Mouse (Mus musculus): ENCODE data around the gene Lrp2bp.

Lrp2bp gene

DNA sequence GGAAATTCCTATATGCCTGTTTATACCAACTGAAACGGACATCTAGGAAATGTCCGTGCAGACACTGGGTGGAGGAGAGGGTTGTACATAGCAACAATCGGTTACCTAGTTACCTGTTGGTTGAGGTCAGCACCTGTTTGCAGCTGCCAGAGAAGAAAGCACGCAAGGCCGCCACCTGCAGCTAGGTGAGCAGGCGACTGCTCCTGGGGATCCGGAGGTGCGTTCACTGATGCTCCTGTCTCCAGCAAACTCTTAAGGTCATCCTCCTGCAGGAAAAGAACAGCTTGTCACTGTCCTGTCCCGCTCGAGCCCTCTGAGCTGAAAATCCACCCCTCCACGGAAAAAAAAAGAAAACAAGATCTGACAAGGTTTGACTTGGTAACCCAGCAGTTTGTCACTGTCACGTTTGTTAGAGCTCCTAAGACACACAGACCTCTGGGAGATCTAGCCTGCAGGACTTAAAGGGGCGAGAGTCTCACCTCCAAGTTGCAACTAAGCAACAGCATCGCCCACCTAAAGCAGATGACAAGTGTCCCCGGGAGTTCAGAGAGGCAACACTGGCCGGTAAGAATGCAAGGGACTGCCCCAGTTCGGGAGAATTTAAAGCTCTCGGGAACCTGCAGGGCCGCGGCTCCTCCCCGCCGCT lies at the start of gene Lrp2bp:
TSS of gene Lrp2bp (plus strand) at position 166 of the 646 bp plus-strand sequence.
- DNase-seq (ENCODE audit: low spot score) = peak; percentile 63

DNA sequence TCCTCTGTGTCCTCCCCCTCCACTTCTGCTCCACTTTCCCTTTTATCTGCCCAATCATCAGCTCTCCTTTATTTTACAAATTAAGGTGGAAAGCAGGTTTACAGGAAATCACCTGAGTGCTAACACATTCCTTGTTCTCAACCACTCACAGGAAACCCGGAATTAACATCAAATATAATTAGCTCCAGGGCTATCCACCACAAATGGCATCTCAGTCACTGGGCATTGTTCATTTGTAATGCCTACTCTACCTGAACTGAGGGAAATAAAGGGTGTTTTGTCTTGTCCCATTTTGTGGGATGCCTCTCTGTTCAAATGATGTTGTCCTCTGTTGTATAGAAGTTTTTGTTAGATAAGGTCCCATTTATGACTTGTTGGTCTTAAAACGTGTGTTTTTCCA lies 48.5 kb upstream of the Lrp2bp start:
- DNase-seq (ENCODE audit: low spot score) = no peak

DNA sequence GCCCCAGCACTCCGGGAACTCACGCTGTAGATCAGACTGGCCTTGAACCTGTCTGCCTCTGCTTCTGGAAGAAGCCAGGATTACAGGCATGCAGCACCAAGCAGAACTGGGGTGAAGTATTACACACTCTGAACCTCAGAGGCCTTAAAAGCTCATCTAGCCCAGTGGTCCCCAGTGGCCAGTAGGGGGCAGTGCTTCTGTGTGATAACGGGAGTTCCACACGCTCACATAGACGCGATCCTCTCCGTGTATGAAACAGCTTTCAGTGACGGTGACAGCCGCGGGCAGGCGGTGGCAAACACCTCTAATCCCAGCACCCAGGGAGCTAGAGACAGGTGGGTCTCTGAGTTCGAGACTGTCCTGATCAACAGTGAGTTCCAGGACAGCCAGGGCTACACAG lies 28.2 kb upstream of the Lrp2bp start:
- DNase-seq (ENCODE audit: low spot score) = no peak

DNA sequence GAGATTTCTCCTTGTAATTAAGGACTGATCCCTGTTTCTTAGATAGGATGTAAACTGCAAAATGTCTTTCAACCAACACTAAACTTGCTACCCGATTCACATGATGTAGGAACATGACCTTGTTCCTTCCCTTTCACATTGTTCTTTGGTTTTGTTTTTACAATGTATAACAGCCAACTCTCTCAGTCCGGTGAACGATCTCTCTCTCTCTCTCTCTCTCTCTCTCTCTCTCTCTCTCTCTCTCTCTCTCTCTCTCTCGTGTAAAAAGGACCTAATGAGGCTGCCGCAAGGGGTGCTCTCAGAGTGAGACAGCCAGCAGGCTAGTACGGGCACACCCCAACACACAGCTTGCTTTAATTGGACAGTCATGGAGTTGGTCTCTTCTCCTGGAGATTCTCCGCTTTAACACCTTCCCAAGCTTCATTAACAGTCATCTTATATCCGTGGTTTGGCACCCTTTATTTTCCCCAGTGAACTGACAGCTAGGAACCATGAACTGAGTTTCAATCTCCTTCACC lies 25.1 kb upstream of the Lrp2bp start:
- no peak for DNase-seq (ENCODE audit: low spot score)

DNA sequence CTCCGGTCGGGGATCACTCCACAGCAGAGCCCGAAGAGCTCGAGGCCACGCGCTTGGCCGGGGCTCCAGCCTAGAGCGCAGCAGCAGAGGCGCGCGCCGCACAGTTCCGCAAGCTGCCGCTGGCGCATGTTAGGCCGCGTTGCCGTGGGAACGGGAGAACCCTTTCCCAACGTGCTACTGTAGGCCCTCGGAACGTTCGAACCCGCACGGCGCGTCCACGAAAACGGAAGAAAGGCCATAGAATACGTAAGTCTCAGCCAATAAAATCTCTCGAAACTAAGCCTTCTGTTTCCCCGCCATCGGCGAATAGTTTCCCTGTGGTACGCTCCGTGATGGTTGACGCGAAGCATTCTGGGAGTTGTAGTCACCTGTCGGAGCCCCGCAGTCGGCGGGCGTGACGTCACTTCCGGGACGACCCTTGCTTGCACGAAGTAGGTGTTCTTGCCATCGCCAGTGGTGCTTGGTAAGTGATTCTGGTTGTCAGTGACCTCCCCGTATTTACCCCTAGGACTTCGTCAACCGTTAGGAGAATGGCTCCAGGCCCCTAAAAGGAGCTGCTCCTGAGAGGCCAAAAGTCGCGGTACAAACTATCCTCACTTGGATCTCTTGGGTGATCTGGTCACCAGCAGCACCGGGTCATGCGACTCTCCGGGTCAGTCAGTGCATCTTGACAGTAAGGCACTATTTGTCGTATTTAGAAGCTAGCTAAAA lies 23.8 kb upstream of the Lrp2bp start, which contains the start of the genes 1700029J07Rik and Ufsp2:
TSS of gene 1700029J07Rik (minus strand) at position 127 of the 711 bp plus-strand sequence.
TSS of gene Ufsp2 (plus strand) at position 403 of the 711 bp plus-strand sequence.
- peak; percentile 97 for DNase-seq (ENCODE audit: low spot score)

DNA sequence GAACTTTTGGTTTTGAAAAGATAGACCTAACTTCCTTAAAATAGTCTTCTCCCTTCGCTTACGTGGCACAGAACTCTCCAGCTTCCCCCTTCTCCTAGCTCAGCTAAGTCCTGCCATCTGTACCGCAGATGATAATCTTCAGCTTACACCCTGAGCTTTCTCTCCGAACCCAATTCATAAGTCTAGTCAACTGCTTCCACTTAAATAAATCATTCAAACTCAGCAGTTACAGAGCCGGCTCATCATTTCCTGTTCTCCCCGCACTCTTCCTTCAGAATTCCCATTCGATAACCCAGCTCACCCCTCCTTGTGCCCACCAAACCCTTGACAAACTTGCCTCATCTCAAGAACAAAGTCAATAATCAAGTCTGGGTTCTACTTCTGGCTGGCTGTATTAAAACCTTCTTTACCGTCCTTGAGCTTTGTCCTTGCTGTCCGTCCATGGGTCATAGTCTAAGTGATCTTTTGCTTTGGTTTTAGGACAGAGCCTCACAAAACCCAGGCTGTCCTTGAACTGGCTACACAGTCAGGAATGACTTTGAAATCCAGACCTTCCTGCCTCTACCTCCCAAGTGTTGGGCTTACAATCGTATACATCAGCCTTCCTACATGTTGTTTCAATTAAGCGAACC lies 23.1 kb upstream of the Lrp2bp start:
- DNase-seq (ENCODE audit: low spot score) = no peak

DNA sequence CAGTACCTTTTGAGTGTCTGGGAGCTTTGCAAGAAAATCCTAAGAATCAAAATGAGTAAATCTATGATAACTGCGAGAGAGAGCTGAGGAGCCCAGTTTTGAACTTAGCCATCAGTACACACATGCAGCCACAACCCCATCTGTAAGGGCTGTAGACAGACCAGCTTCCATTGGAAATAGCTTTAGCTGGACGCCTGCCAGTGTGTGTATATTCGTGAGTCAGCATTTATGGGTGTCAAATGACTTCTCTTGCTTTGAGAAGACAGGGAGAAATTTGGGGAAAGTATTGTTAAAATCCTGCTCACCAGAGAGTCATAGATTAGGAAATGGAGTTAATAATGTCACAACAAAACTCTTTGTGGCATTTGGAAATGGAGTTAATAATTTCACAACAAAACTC lies 12.4 kb upstream of the Lrp2bp start:
- DNase-seq (ENCODE audit: low spot score) = no peak

DNA sequence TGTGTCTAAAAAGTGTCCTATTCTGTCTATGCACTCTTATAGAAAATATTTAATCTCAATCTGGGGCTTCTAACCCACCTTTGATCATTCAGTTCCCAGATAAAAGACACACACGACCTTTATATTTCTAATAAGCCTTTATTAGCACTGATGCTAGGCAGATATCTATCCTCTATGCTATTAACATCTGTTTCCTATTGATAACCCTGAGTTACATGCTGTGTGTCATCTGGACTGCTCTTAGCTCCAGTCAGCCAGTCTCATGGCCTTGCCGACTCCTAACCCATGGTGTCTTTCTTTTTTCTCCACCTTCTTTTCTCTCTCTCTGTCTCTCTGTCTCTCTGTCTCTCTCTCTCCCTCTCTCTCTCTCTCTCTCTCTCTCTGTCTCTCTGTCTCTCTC lies 10.9 kb upstream of the Lrp2bp start:
- DNase-seq (ENCODE audit: low spot score) = no peak

DNA sequence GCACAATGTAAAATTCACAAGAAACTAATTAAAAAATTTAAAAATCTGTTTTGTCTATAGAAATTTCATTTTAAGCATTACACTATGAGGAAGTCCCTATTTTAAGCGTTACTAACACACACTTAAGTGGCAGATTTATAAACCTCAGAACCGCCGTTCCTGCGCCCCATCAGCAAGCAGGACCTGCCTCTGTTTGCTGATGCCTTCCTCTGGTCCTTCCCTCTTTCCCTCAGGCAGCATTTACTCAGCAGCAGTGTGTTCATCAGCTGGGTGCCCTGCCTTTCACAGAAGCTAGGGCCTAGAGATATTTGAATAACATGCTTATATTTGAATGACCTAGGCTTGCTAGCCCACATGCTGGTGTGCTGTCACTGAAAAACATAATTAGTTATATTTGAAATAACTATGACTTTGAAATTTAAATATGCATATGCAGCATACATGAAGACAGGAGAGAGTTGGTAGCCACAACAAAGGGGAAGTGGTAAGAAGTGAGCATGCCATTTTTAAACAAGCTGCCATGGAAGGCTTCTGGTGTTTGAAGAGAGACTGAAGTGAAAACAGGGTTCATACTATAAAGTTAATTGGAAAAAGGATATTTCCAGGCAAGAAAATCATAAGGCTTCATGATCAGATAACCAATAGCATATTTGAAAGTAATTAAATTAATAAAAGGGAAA lies 8.3 kb upstream of the Lrp2bp start:
- DNase-seq (ENCODE audit: low spot score) = no peak

DNA sequence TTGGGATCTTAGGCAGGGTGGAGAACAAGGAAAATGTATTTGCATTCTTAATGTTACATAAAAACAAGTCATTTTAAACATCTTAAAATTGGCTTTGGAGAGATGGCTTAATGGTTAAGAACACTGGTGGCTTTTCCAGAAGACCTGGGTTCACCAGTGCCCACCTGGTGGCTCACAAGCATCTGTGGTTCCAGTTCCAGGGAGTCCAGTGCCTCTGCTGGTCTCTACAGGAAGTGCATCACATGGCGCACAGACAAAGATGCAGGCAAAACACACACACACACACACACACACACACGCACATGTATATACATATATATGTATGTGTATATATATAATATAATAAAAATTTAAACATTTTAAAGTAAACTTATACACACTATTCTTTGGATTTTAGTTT lies 5.0 kb upstream of the Lrp2bp start:
- no peak for DNase-seq (ENCODE audit: low spot score)

DNA sequence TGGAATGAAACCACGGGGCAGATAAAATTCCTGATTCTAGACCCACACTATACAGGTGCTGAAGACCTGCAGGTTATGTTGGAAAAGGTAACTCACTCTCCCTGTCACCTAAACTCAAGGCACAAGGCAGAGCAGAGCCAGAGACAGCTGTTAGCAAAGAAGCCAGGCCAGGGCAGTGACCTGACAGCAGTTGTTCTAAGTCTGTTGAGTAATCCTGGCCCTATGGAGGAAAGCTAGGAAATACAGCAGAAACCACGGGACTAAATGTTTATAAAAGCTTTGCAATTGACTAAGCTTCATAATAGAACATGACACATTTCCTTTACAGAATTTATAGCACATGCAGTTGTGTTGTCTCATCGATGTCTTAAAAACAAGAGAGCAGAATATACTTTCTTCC lies 3.5 kb upstream of the Lrp2bp start:
- DNase-seq (ENCODE audit: low spot score) = no peak

DNA sequence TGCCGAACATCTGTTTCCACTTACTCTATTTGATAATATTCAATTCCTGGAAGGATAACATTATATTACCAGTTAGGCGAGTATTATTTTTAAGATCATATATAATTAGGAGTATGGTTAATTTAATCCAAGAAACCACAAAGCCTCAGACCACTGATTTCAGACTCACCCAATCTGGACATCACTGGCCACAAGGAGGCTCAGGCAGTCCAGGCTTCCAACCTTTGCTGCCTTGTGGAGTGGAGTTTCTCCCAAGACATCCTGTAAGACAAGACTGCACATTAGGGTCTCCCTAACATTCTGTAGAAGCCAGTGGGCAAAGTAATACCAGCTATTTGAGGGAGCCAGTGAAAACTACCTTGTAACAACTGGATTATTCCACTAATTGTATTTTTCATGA lies 875 bp upstream of the Lrp2bp start:
- DNase-seq (ENCODE audit: low spot score) = no peak

DNA sequence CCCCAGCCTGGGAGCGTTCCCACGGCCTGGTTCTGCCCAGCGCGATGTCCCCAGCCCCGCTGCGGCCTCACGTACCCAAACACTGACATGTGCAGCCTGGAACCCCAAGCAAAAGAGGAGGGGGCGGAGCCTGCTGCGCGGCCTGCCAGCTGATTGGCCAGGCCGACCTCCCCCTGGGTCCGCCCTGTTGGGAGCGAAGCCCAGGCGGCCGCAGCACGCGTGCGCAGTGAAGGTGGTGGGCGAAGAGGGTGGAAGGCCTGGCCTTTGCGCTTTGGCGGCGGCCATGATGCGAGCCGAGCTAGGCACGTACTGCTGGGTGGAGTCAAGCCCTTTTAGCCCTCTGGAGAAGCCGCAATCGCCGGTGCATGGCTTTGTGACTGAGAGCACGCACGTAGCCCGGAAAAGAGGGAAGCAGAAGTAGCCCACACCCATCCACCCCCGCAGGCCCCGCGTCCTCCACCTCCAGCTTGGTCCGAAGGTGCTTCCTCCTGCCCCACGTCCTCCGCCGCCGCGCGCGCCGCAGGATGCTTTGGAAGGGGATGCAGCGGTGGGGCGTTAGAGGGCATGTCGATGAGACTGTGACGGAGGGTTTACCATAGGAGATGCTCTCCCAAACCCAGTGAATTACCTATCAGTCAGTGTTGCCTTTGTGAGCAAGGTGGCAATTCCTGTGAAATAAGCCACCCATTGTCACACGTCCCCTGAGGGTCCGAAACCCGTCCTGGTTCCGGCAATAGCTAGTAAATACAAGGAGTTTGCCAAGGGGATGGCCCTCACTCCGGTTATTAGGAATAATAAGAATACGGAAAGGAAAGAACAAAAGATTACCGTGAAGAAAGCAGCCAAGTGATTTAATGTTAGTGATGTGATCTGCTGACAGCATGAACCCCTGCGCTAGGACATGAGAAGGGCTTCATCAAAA lies 942 bp downstream of the Lrp2bp start:
- peak; percentile 99 for DNase-seq (ENCODE audit: low spot score)

DNA sequence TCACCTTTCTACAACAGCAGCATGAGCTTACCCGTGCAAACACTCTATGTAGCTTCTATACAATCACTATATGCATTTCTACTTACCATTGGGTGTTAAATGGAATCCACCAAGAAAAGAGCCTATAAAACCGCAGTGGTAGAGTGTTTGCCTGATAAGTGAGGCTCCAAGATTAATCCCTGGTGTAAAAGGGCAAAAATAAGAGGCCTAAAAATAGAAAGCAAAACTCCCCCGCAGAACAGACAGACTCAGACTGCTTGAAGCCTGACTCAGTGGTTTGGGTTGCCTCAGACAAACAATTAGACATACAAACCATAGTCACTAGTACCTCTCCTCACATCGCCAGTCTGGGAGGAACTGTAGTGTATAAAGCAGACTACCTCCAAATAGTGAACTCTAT lies 6.5 kb downstream of the Lrp2bp start, which contains the start of gene Ankrd37:
TSS of gene Ankrd37 (minus strand) at position 112 of the 400 bp plus-strand sequence.
- DNase-seq (ENCODE audit: low spot score) = no peak

DNA sequence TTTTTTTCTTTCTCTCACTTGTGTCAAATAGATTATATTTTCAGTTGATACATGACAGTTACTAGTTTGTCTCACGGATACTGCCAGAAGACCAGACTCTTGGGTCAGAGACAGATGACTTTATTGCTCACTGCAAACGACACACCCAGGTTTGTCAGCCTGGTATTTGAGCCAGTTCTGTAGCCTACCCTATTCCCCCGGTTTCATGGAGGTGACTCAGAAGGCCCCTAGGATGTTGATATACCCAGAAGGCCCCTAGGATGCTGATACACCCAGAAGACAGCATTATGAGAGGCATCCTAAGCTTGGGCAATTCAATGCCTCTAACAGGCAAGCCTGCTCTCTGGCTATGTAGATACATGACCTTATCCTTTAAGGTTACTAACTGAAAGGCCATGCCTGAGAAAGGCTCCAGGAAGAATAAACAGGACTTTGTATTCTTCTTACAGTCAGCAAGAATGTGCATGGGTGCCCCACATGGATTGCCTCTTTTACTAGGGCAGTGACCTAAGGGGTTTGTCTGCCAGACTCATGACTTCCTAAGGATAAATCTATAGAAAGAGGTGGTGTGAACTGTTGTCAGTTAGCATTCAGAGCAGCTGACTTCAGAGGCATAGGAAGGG lies 8.1 kb downstream of the Lrp2bp start:
- peak; percentile 24 for DNase-seq (ENCODE audit: low spot score)

DNA sequence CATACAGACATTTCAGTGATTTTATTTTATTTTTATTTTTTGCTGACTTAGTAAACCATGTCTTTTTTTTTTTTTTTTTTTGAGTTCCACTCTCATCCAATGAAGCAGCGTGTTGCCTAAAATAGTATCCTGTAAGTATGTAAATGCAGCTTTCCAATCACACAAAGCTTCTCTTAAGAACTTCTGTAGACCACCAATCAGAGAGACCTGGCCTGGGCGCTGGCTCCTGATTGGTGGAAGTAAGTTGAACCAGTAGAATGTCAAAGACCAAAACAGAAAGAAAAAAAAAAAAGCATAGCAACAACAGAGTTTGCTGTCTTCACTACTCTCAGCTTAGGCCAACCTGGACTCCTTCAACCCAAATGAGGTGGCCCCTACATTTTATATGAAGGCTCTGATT lies 11.2 kb downstream of the Lrp2bp start:
- no peak for DNase-seq (ENCODE audit: low spot score)

DNA sequence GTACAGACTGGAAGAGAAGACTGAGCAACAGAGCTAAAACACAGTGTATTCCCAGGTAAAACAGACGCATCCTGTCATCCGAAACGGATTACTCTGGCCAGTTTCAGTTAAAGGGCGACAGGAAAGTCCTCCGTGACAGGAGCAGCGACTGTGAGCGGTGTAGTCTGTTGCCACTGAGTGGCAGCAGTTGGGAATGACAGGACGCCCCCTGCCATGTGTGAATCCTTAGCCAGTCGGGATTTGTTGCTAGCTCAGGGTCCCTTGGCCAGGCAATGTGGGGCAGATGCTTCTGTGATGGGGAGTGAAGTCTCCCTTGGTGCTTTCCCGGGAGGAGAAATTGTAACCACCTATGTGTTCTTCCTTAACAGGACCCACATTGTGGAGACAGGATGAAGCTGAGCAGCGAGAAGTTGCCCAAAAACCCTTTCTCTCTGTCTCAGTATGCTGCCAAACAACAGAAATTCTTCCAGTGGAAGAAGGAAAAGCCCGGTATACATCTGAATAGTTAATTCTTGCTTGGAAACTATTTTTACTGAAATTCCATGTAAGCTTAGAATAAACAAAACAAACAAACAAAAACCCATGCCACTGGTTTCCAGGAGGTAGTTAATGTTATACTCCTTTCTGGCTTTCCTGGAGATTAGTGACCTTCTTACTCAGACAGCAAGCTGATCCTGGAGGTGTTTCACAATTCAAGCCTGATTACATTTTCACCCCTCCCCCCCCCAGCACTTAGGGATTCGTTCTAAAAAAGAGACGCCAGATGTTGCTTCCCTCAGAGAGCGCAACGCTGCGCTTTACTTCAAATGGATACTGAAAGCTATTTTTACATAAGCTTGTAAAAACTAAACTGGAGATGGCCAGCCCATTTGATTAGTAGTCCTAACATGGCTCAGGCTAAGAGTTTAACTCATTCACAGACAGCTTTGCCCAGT lies 11.9 kb downstream of the Lrp2bp start:
- peak; percentile 79 for DNase-seq (ENCODE audit: low spot score)

DNA sequence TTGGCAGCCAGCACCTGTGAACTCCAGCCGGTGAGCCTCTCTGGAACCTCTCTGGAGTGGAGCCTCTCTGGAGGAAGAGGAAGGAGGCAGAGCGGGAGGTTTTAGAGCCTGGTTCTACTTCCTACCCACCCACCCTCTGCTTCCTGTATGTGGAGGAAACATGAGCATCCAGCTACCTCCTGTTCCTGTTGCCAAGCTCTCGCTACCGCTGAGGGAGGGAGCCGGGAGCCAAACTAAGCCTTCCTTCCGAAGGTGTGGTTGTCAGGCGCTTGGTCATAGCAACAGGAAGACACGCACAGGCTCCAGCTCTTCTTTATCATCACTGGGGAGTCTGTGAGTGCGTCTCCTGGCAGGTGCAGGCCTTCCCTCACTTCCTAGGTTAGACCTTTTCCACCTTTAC lies 23.1 kb downstream of the Lrp2bp start:
- DNase-seq (ENCODE audit: low spot score) = no peak

DNA sequence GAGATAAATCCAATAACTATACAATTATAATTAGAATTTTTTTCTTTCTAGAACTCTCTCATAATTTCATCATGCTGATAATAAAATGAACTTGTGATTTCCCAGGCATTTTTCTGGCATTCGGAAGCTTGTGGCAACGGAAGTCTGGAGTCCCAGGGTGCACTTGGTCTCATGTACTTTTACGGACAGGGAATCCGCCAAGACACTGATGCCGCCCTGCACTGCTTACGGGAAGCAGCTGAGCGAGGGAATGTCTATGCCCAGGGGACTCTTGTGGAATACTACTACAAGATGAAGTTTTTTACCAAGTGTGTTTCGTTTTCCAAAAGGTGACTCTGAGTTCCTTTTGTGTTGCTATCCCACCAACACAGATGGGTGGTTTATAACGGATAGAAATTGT lies 23.7 kb downstream of the Lrp2bp start:
- DNase-seq (ENCODE audit: low spot score) = no peak

DNA sequence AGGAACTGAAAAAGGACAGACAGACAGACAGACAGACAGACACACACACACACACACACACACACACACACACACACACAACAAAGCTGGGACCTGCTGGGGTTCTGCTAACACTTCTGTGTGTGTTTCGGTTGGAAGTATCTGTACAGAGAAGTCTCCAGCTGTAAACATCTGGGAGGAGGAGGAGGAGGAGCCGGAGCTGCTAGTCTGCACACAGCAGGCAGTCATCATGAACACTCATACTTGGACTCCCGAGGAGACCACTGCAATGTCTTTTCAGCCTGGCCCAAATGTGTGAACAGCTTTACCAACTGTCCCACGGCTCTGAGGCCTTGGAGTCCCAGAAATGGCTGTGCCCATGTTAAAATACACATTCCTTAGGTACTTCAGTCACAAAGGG lies 25.3 kb downstream of the Lrp2bp start:
- DNase-seq (ENCODE audit: low spot score) = no peak

Measured in yolk sac, embryonic 10.5 days (tissue).